ENCODE assay signal across 10 mouse cellular contexts in genomic region chr11:3893970-3894369, GRCm38 (mm10). TPM values are rescaled to one million over a fixed set of nuclear protein-coding genes. Genes with fewer than 3 reads are reported as not detected.
DNase-seq lines count a peak whose midpoint lies in the region; ATAC-seq and TF ChIP-seq lines count a peak whose summit lies in the region.
"Had no signal": no experiment of that assay in that cellular context is flagged by ENCODE, and none has a peak within 500 bp of the region (broad histone marks: within the 10 kb centered on the region; RNA-seq: fewer than 3 reads in every experiment).

No protein-coding gene starts in this region.

- DNase-seq in heart, postnatal 25 days (ENCODE audit: low spot score), result no peak
- no peak for DNase-seq in stomach, postnatal 0 days (ENCODE audit: low spot score)
- DNase-seq in cerebellum, adult 11 months, result no peak
- DNase-seq in ovary, postnatal 14 days (ENCODE audit: low spot score), result no peak
- DNase-seq in left cerebral cortex, adult 8-10 months (ENCODE audit: low spot score in 2 of 2), result no peak
- DNase-seq: lung, postnatal 10 days had no signal

- H3K4me1 ChIP-seq in heart, embryonic 13.5 days, result peaks cover 14% of the 10 kb centered on the region
- no peaks in the 10 kb centered on the region for H3K4me1 ChIP-seq in stomach, embryonic 14.5 days (ENCODE audit: control insufficient read depth, insufficient read depth, low read length)
- no peaks in the 10 kb centered on the region for H3K4me1 ChIP-seq in stomach, postnatal 0 days (replicated peaks; ENCODE audit: control insufficient read depth, insufficient read depth)
- 0 out of 2 replicates have a peak, but pooled peaks cover 2% of the 10 kb centered on the region for H3K4me1 ChIP-seq in limb, embryonic 13.5 days

- TF ChIP-seq CTCF in stomach, postnatal 0 days (IDR thresholded peaks at IDR 0.05; ENCODE audit: low read depth), result no peak

- no peak for TF ChIP-seq EP300 in stomach, postnatal 0 days (optimal IDR thresholded peaks at IDR 0.05)

- H3K4me3 ChIP-seq in heart, embryonic 13.5 days, result no peak overlapping the region
- no peak overlapping the region for H3K4me3 ChIP-seq in stomach, embryonic 14.5 days (ENCODE audit: low read depth, low read length)
- no peak overlapping the region for H3K4me3 ChIP-seq in stomach, postnatal 0 days (ENCODE audit: low read depth, low read length)
- H3K4me3 ChIP-seq in limb, embryonic 13.5 days, result no peak overlapping the region

- no peak overlapping the region for H3K9ac ChIP-seq in heart, embryonic 13.5 days
- no peak overlapping the region for H3K9ac ChIP-seq in stomach, embryonic 14.5 days (replicated peaks; ENCODE audit: low read depth, low read length)
- H3K9ac ChIP-seq in stomach, postnatal 0 days (ENCODE audit: low read length), result no peak overlapping the region
- no peak overlapping the region for H3K9ac ChIP-seq in limb, embryonic 13.5 days

- 74% methylated on average over 6 of the region's 6 CpGs for WGBS in heart, embryonic 13.5 days
- 80% methylated on average over 6 of the region's 6 CpGs for WGBS in stomach, embryonic 14.5 days
- WGBS in stomach, postnatal 0 days, result 72% methylated on average over 6 of the region's 6 CpGs
- 80% methylated on average over 6 of the region's 6 CpGs for WGBS in limb, embryonic 13.5 days

- peak overlapping the region; percentile 96 for H3K4me2 ChIP-seq in heart, embryonic 13.5 days
- H3K4me2 ChIP-seq in stomach, embryonic 14.5 days (replicated peaks; ENCODE audit: low read depth, low read length), result 0 out of 2 replicates have a peak overlapping the region, but pooled peaks have one; percentile 86
- H3K4me2 ChIP-seq in stomach, postnatal 0 days (replicated peaks; ENCODE audit: low read depth), result no peak overlapping the region; the same call in 1 of the 2 replicates
- H3K4me2 ChIP-seq in limb, embryonic 13.5 days (replicated peaks), result peak overlapping the region; percentile 87

- ATAC-seq in heart, embryonic 13.5 days (ENCODE audit: extremely low read depth, insufficient number of reproducible peaks, low FRiP score, low TSS enrichment), result no peak
- no peak for ATAC-seq in stomach, embryonic 14.5 days (ENCODE audit: insufficient number of reproducible peaks, insufficient read depth, low FRiP score, low read depth)
- no peak for ATAC-seq in stomach, postnatal 0 days (ENCODE audit: low FRiP score, low TSS enrichment)
- ATAC-seq in limb, embryonic 13.5 days (ENCODE audit: low FRiP score, low read depth), result no peak

- peaks cover 21% of the 10 kb centered on the region for H3K36me3 ChIP-seq in heart, embryonic 13.5 days
- H3K36me3 ChIP-seq in stomach, embryonic 14.5 days (ENCODE audit: control insufficient read depth, insufficient read depth, low read length), result peaks cover 3% of the 10 kb centered on the region; the same call in 1 of the 2 replicates
- H3K36me3 ChIP-seq in stomach, postnatal 0 days (ENCODE audit: control insufficient read depth, insufficient read depth, low read length), result no peaks in the 10 kb centered on the region
- peaks cover 16% of the 10 kb centered on the region for H3K36me3 ChIP-seq in limb, embryonic 13.5 days

- H3K27me3 ChIP-seq in heart, embryonic 13.5 days (replicated peaks), result peaks cover 11% of the 10 kb centered on the region; the same call in 1 of the 2 replicates
- H3K27me3 ChIP-seq in stomach, embryonic 14.5 days (ENCODE audit: control insufficient read depth, insufficient read depth, low read length), result no peaks in the 10 kb centered on the region
- no peaks in the 10 kb centered on the region for H3K27me3 ChIP-seq in stomach, postnatal 0 days (ENCODE audit: control insufficient read depth, insufficient read depth, low read length)
- H3K27me3 ChIP-seq in limb, embryonic 13.5 days, result no peaks in the 10 kb centered on the region

- H3K27ac ChIP-seq in heart, embryonic 13.5 days (replicated peaks), result no peak overlapping the region
- H3K27ac ChIP-seq in stomach, embryonic 14.5 days (ENCODE audit: low read length), result no peak overlapping the region
- no peak overlapping the region for H3K27ac ChIP-seq in stomach, postnatal 0 days (replicated peaks)
- H3K27ac ChIP-seq in limb, embryonic 13.5 days, result no peak overlapping the region

- no peaks in the 10 kb centered on the region for H3K9me3 ChIP-seq in heart, embryonic 13.5 days
- H3K9me3 ChIP-seq in stomach, embryonic 14.5 days (ENCODE audit: control insufficient read depth, low read depth, low read length), result no peaks in the 10 kb centered on the region
- H3K9me3 ChIP-seq in stomach, postnatal 0 days (ENCODE audit: control insufficient read depth, low read length), result no peaks in the 10 kb centered on the region
- no peaks in the 10 kb centered on the region for H3K9me3 ChIP-seq in limb, embryonic 13.5 days

- intact Hi-C loops in heart, postnatal 25 days (cut with DNase I), result loop anchor here (2.0 kb wide), 1 partner anchor 19 kb away; no protein-coding TSS in a partner anchor

RNA-seq across cellular contexts. Expression of gene 4921536K21Rik, which starts 0.9 kb away (rescaled TPM):
- polyA plus RNA-seq in heart, embryonic 13.5 days (2015; fragmentation: Nextera tagmentation; extraction: Ambion mirVana), result 0.08 and 0.11 TPM in 2 replicates
- under 1 TPM; 0.42 to 0.96 TPM for total RNA-seq in heart, postnatal 25 days (2021)
- polyA plus RNA-seq in stomach, embryonic 14.5 days (2014; fragmentation: Nextera tagmentation; extraction: Ambion mirVana), result 0.12 and 0.13 TPM in 2 replicates
- 0.12 TPM in 2 replicates for polyA plus RNA-seq in stomach, postnatal 0 days (2015; fragmentation: Nextera tagmentation; extraction: Ambion mirVana)
- 0.09 and 0.20 TPM in 2 replicates for polyA plus RNA-seq in limb, embryonic 13.5 days (2015; fragmentation: Nextera tagmentation; extraction: Ambion mirVana)
- total RNA-seq in left cerebral cortex, adult 8-10 months (2022), result under 1 TPM; 0.21 to 0.86 (median 0.57) TPM

RNA-seq across cellular contexts. Expression of gene Dusp18, which starts 1.1 kb away (rescaled TPM):
- polyA plus RNA-seq in heart, embryonic 13.5 days (2015; fragmentation: Nextera tagmentation; extraction: Ambion mirVana), result 9.7 and 10.7 TPM in 2 replicates
- total RNA-seq in heart, postnatal 25 days (2021), result 10 to 100 TPM; 24.8 to 45.0 TPM
- polyA plus RNA-seq in stomach, embryonic 14.5 days (2014; fragmentation: Nextera tagmentation; extraction: Ambion mirVana), result 12.3 and 13.2 TPM in 2 replicates
- 2.8 TPM in 2 replicates for polyA plus RNA-seq in stomach, postnatal 0 days (2015; fragmentation: Nextera tagmentation; extraction: Ambion mirVana)
- polyA plus RNA-seq in limb, embryonic 13.5 days (2015; fragmentation: Nextera tagmentation; extraction: Ambion mirVana), result 11.0 and 12.5 TPM in 2 replicates
- 10 to 100 TPM; 17.5 to 19.6 (median 18.1) TPM for total RNA-seq in left cerebral cortex, adult 8-10 months (2022)

RNA-seq across cellular contexts. Expression of gene Slc35e4, which starts 20.5 kb away (rescaled TPM):
- polyA plus RNA-seq in heart, embryonic 13.5 days (2015; fragmentation: Nextera tagmentation; extraction: Ambion mirVana), result 4.7 and 4.9 TPM in 2 replicates
- total RNA-seq in heart, postnatal 25 days (2021), result 1 to 10 TPM; 4.4 to 5.7 TPM
- 3.7 and 4.1 TPM in 2 replicates for polyA plus RNA-seq in stomach, embryonic 14.5 days (2014; fragmentation: Nextera tagmentation; extraction: Ambion mirVana)
- polyA plus RNA-seq in stomach, postnatal 0 days (2015; fragmentation: Nextera tagmentation; extraction: Ambion mirVana), result 7.3 and 7.5 TPM in 2 replicates
- 3.5 and 4.1 TPM in 2 replicates for polyA plus RNA-seq in limb, embryonic 13.5 days (2015; fragmentation: Nextera tagmentation; extraction: Ambion mirVana)
- 10 to 100 TPM; 17.3 to 20.6 (median 19.9) TPM for total RNA-seq in left cerebral cortex, adult 8-10 months (2022)

RNA-seq across cellular contexts. Expression of gene Osbp2, which starts 30.3 kb away (rescaled TPM):
- polyA plus RNA-seq in heart, embryonic 13.5 days (2015; fragmentation: Nextera tagmentation; extraction: Ambion mirVana), result 0.33 TPM in 2 replicates
- total RNA-seq in heart, postnatal 25 days (2021), result 10 to 100 TPM in 1 of 2 experiments, 1 to 10 TPM in 1; 9.8 to 11.4 TPM
- polyA plus RNA-seq in stomach, embryonic 14.5 days (2014; fragmentation: Nextera tagmentation; extraction: Ambion mirVana), result 0.39 and 0.69 TPM in 2 replicates
- 0.42 and 0.69 TPM in 2 replicates for polyA plus RNA-seq in stomach, postnatal 0 days (2015; fragmentation: Nextera tagmentation; extraction: Ambion mirVana)
- 0.73 and 0.76 TPM in 2 replicates for polyA plus RNA-seq in limb, embryonic 13.5 days (2015; fragmentation: Nextera tagmentation; extraction: Ambion mirVana)
- total RNA-seq in left cerebral cortex, adult 8-10 months (2022), result 100 to 1,000 TPM; 105 to 126 (median 115) TPM
- total RNA-seq: neutrophil, adult 5-6 weeks had no signal

RNA-seq across cellular contexts. Expression of gene Tcn2, which starts 38.0 kb away (rescaled TPM):
- 67.8 and 69.2 TPM in 2 replicates for polyA plus RNA-seq in heart, embryonic 13.5 days (2015; fragmentation: Nextera tagmentation; extraction: Ambion mirVana)
- 10 to 100 TPM; 41.3 to 41.7 TPM for total RNA-seq in heart, postnatal 25 days (2021)
- polyA plus RNA-seq in stomach, embryonic 14.5 days (2014; fragmentation: Nextera tagmentation; extraction: Ambion mirVana), result 38.9 and 42.2 TPM in 2 replicates
- 47.5 and 53.3 TPM in 2 replicates for polyA plus RNA-seq in stomach, postnatal 0 days (2015; fragmentation: Nextera tagmentation; extraction: Ambion mirVana)
- polyA plus RNA-seq in limb, embryonic 13.5 days (2015; fragmentation: Nextera tagmentation; extraction: Ambion mirVana), result 44.1 and 46.0 TPM in 2 replicates
- 10 to 100 TPM; 17.0 to 37.4 (median 23.1) TPM for total RNA-seq in left cerebral cortex, adult 8-10 months (2022)
